Mouse (Mus musculus): Measurements from ENCODE around the gene Pde10a.

- no peak for TF ChIP-seq NELFE (IDR thresholded peaks at IDR 0.05; ENCODE audit: low read depth, low read length)
- TF ChIP-seq CTCF (conservative IDR thresholded peaks at IDR 0.05 in 1 of 2, IDR thresholded peaks at IDR 0.05 in 1 of 2; ENCODE audit: low read depth in 2 of 2, low read length in 2 of 2): peak; percentile 40 to 91
- no peak for TF ChIP-seq POLR2A (IDR thresholded peaks at IDR 0.05; ENCODE audit: low read depth, low read length)
- TF ChIP-seq ELF1 (IDR thresholded peaks at IDR 0.05; ENCODE audit: low read depth, low read length): no peak
- no peak for TF ChIP-seq EP300 (IDR thresholded peaks at IDR 0.05; ENCODE audit: low read length)
- TF ChIP-seq POLR2AphosphoS2 (IDR thresholded peaks at IDR 0.05; ENCODE audit: low read depth, low read length): no peak
- TF ChIP-seq USF1 (IDR thresholded peaks at IDR 0.05; ENCODE audit: low read depth, low read length): no peak
- TF ChIP-seq MYC (IDR thresholded peaks at IDR 0.05; ENCODE audit: low read depth, low read length): no peak
- TF ChIP-seq USF2 (conservative IDR thresholded peaks at IDR 0.05; ENCODE audit: low read depth, low read length): peak; percentile 15; the same call in 1 of the 2 replicates
- no peak for TF ChIP-seq E2F4 (IDR thresholded peaks at IDR 0.05; ENCODE audit: insufficient replicate concordance, low read depth, low read length)
- peak; percentile 89 for TF ChIP-seq BHLHE40 (IDR thresholded peaks at IDR 0.05; ENCODE audit: low read depth, low read length)
- TF ChIP-seq SMC3 (IDR thresholded peaks at IDR 0.05; ENCODE audit: low read depth, low read length): peak; percentile 83
- TF ChIP-seq SIN3A (IDR thresholded peaks at IDR 0.05; ENCODE audit: low read length): no peak
Measured at GRCm38 (mm10) chr17:8592427-8593277, 67.5 kb downstream of the Pde10a start.

Data from CH12.LX (cell line).